Mouse (Mus musculus) liver, embryonic 16.5 days (tissue): Measurements from ENCODE around the gene Ankrd66. TPM values are rescaled to one million over a fixed set of nuclear protein-coding genes. Genes with fewer than 3 reads are reported as not detected.
A peak's percentile ranks its signal among the peaks of the same experiment; 100 is the strongest.
"Not testable (repeated sequence)": the region's sequence is repeated elsewhere in the genome, so short reads cannot be mapped to it uniquely, and the experiment has no call there.

Experiments used
- ATAC-seq: fragments of 200-750 bp; cut with Nextera tagmentation; 2 replicates; pipeline ENCODE4 v1.8.0; 2017; ENCODE audit warnings: low read depth, mild to moderate bottlenecking, moderate number of reproducible peaks, moderate library complexity
- H3K27ac ChIP-seq: fragments of 300-500 bp; sonication (generic); 2 replicates; pipeline ENCODE4 v1.5.1; 2014; ENCODE audit warnings: mild to moderate bottlenecking, low read length
- H3K27me3 ChIP-seq: fragments of 300-500 bp; sonication (generic); 2 replicates; pipeline ENCODE4 v1.6.1; 2014; ENCODE audit warnings: low read depth, low read length, mixed read lengths; ENCODE audit not compliant: control insufficient read depth, insufficient read depth
- H3K36me3 ChIP-seq: fragments of 300-500 bp; sonication (generic); 2 replicates; pipeline ENCODE4 v1.6.1; 2014; ENCODE audit warnings: mild to moderate bottlenecking; ENCODE audit not compliant: control insufficient read depth, insufficient read depth
- H3K4me1 ChIP-seq: fragments of 300-500 bp; sonication (generic); 2 replicates; pipeline ENCODE4 v1.6.1; 2014; ENCODE audit warnings: low read depth, low read length, mixed read lengths; ENCODE audit not compliant: control insufficient read depth
- H3K4me2 ChIP-seq: fragments of 300-500 bp; sonication (generic); 2 replicates; pipeline ENCODE4 v1.6.1; 2014; ENCODE audit warnings: low read depth, low read length, mixed read lengths
- H3K4me3 ChIP-seq: fragments of 300-500 bp; sonication (generic); 2 replicates; pipeline ENCODE4 v1.5.1; 2014; ENCODE audit warnings: low read depth, mild to moderate bottlenecking, low read length
- H3K9ac ChIP-seq: fragments of 300-500 bp; sonication (generic); 2 replicates; pipeline ENCODE4 v1.6.1; 2014; ENCODE audit warnings: low read depth, low read length
- H3K9me3 ChIP-seq: fragments of 300-500 bp; sonication (generic); replicated peaks from 2 replicates; pipeline ENCODE4 v1.6.1; 2016; ENCODE audit warnings: low read length; ENCODE audit not compliant: control insufficient read depth
- WGBS: fragments of 180-500 bp; shearing (Covaris S2); extraction: QIAGEN DNeasy Blood & Tissue Kit; methylation state at CpG from one replicate; pipeline ENCODE4 v1.1.7; 2014; ENCODE audit not compliant: insufficient replicate concordance; 5-methylcytosine and 5-hydroxymethylcytosine counted together
- polyA plus RNA-seq: library from polyadenylated mRNA; unstranded; fragments of >200 nt; fragmentation: Nextera tagmentation; extraction: Ambion mirVana; gene quantifications from 2 replicates; pipeline ENCODE4 v1.2.1, GENCODE M21; 2015

Gene Ankrd66
- polyA plus RNA-seq, 1 experiment from 2014 or later, result not detected

DNA sequence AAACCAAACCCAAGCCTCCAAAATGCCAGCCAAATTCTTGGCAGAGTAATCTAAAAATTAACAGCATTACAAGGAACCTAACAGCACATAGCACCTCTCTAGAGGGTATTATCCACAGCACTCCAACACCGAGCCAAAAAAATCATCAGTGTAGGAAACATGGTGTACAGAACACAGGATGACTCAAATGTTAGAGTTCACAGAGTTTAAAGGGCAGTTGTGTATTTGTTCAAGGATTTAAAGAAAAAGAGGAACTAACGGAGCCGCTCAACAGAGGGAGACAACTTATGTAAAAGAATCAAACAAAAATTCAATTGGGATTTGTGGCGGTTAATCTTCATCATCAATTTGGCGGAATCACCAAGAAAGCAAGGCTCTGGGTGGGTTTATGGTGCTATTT lies 47.9 kb downstream of the Ankrd66 start:
- Histone ChIP-seq H3K4me3 (no peak overlapping the region), H3K27me3 (no peaks in the 10 kb centered on the region), H3K4me2 (no peak overlapping the region), H3K9me3 (no peaks in the 10 kb centered on the region), H3K36me3 (no peaks in the 10 kb centered on the region), H3K4me1 (no peaks in the 10 kb centered on the region), H3K9ac (no peak overlapping the region), H3K27ac (no peak overlapping the region)
- peak; percentile 39; the same call in 1 of the 2 replicates for ATAC-seq
- 46% methylated on average over 5 of the region's 5 CpGs for WGBS

DNA sequence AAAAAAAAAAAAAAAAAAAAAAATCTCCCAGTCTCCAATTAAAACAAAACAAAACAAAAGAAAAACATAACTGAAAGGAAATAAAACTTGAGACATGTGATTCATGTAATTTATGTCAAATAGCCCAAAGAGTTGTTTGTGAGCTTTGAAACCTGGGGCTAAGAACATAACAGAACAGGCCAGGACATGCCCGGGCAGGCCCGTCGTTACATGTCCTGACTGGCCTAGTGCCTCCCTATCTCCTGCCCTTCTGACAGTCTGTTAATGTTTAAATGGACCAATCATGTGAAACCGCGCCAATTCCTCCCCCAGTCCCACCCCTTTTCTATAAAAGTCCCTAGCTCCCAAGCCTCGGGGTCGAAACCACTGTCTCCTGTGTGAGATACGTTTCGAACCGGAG lies 53.1 kb downstream of the Ankrd66 start:
- not testable (repeated sequence) for H3K36me3 ChIP-seq, H3K27me3 ChIP-seq, H3K4me3 ChIP-seq, H3K9ac ChIP-seq, ATAC-seq, H3K27ac ChIP-seq, H3K9me3 ChIP-seq, H3K4me2 ChIP-seq, H3K4me1 ChIP-seq
- WGBS, result 67% methylated on average over 5 of the region's 10 CpGs

DNA sequence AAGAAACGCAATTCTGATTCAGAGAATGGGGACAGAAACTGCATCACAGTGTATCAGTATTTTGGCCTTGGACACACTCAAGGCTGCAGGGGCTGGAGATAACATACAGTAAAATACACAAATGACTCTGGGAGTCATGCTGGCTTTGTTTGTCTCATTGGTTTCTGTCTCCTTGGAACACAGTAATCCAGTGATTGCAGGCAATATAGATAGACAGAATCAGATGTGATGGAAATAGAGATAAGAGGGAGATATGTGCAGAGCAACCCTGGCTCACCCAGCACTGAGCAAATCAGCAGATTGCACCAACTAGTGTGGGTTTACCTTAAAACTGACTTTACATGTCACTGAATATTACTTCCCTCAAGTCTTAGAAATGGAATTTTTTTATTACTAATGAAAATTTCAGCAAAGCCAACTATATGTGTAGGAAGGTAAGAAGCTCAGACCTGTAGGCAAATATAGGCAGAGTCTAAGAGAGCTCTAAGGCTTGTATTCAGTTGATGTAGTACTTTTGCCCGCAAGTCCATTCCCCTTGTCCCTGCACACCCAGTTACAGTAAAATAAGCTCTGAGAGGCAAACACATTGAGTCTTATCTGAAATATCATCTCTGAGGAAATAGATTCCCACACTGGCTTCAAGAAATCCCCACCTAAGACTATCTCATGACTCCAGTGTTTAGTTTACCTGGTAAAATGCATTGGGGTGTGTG lies 54.8 kb downstream of the Ankrd66 start:
- no peak overlapping the region for H3K27ac ChIP-seq
- H3K27me3 ChIP-seq, result no peaks in the 10 kb centered on the region
- no peak overlapping the region for H3K4me2 ChIP-seq
- H3K36me3 ChIP-seq, result no peaks in the 10 kb centered on the region
- no peaks in the 10 kb centered on the region for H3K4me1 ChIP-seq
- H3K9me3 ChIP-seq, result no peaks in the 10 kb centered on the region
- H3K9ac ChIP-seq, result no peak overlapping the region
- 63% methylated on average over 2 of the region's 2 CpGs for WGBS
- ATAC-seq, result no peak
- H3K4me3 ChIP-seq, result no peak overlapping the region

DNA sequence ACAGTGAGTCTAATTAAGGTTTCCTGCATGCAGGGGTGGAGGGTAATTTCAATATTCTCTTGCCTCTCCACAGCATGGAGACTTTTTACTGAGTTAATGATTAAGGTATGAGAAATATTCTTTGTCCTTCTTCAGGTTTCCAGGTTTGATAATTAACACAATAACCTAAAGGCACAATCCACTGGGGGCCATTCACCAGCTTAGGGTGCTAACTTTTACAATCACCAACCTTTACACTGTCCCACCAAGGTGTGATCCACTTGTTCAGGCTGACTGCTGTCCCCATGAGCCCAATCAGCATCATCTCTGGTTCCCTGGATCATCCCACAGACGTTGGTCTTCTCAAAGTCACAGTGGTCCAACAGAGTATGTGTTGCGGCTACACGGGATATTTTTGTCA lies 57.5 kb downstream of the Ankrd66 start:
- 76% methylated on average over 3 of the region's 3 CpGs for whole genome bisulfite sequencing
- ATAC-seq, result no peak

More for the DNA sequence above, 57.5 kb downstream of the Ankrd66 start:
- Histone ChIP-seq H3K36me3 (no peaks in the 10 kb centered on the region), H3K9ac (no peak overlapping the region), H3K4me1 (no peaks in the 10 kb centered on the region), H3K27me3 (no peaks in the 10 kb centered on the region), H3K4me3 (no peak overlapping the region), H3K9me3 (no peaks in the 10 kb centered on the region), H3K27ac (no peak overlapping the region), H3K4me2 (no peak overlapping the region)

Other genes with a start within 250 kb of the Ankrd66 start
- 3.7 and 3.8 TPM in 2 replicates for gene Adgrf5, start 183.2 kb downstream of the Ankrd66 start, polyA plus RNA-seq
- 0.07 and 0.24 TPM in 2 replicates for gene Mep1a, start 40.8 kb downstream of the Ankrd66 start, polyA plus RNA-seq
- 33.6 and 35.9 TPM in 2 replicates for gene Pla2g7, start 24.5 kb upstream of the Ankrd66 start, polyA plus RNA-seq
- 0.08 TPM in 1 of 2 replicates, not detected in the other for gene Tdrd6, start 86.7 kb upstream of the Ankrd66 start, polyA plus RNA-seq
- gene Slc25a27, start 123.6 kb upstream of the Ankrd66 start, polyA plus RNA-seq, result 1.1 and 1.4 TPM in 2 replicates
- gene Cyp39a1, start 123.8 kb upstream of the Ankrd66 start, polyA plus RNA-seq, result 14.4 and 14.7 TPM in 2 replicates